Mouse (Mus musculus) intestine, embryonic 15.5 days (tissue): Measurements from ENCODE around the gene Gpr137b. TPM values are rescaled to one million over a fixed set of nuclear protein-coding genes. Genes with fewer than 3 reads are reported as not detected.
"Not testable (repeated sequence)": the region's sequence is repeated elsewhere in the genome, so short reads cannot be mapped to it uniquely, and the experiment has no call there.

ENCODE experiments used
- ATAC-seq: fragments of 200-750 bp; cut with Nextera tagmentation; 2 replicates; pipeline ENCODE4 v1.8.0; 2017; ENCODE audit warnings: moderate TSS enrichment, moderate library complexity
- H3K27ac ChIP-seq: fragments of 300-500 bp; sonication (generic); 2 replicates; pipeline ENCODE4 v1.5.1; 2015; ENCODE audit warnings: mild to moderate bottlenecking, inconsistent platforms
- H3K27me3 ChIP-seq: fragments of 300-500 bp; sonication (generic); replicated peaks from 2 replicates; pipeline ENCODE4 v1.6.1; 2015; ENCODE audit warnings: inconsistent platforms
- H3K36me3 ChIP-seq: fragments of 300-500 bp; sonication (generic); 2 replicates; pipeline ENCODE4 v1.6.1; 2015; ENCODE audit warnings: inconsistent platforms
- H3K4me1 ChIP-seq: fragments of 300-500 bp; sonication (generic); replicated peaks from 2 replicates; pipeline ENCODE4 v1.6.1; 2015; ENCODE audit warnings: inconsistent platforms
- H3K4me2 ChIP-seq: fragments of 300-500 bp; sonication (generic); replicated peaks from 2 replicates; pipeline ENCODE4 v1.6.1; 2015; ENCODE audit warnings: mild to moderate bottlenecking, inconsistent platforms
- H3K4me3 ChIP-seq: fragments of 300-500 bp; sonication (generic); replicated peaks from 2 replicates; pipeline ENCODE4 v1.5.1; 2015; ENCODE audit warnings: inconsistent platforms
- H3K9ac ChIP-seq: fragments of 300-500 bp; sonication (generic); 2 replicates; pipeline ENCODE4 v1.6.1; 2015; ENCODE audit warnings: inconsistent platforms
- H3K9me3 ChIP-seq: fragments of 300-500 bp; sonication (generic); 2 replicates; pipeline ENCODE4 v1.6.1; 2016; ENCODE audit warnings: inconsistent platforms
- WGBS: fragments of 180-500 bp; shearing (Covaris S2); methylation state at CpG from one replicate; pipeline ENCODE4 v1.1.7; 2015; 5-methylcytosine and 5-hydroxymethylcytosine counted together
- polyA plus RNA-seq: library from polyadenylated mRNA; unstranded; fragments of >200 nt; fragmentation: Nextera tagmentation; extraction: Ambion mirVana; gene quantifications from 2 replicates; pipeline ENCODE4 v1.2.1, GENCODE M21; 2015

Gpr137b gene
- polyA plus RNA-seq, 1 experiment from 2014 or later: 6.0 TPM

DNA sequence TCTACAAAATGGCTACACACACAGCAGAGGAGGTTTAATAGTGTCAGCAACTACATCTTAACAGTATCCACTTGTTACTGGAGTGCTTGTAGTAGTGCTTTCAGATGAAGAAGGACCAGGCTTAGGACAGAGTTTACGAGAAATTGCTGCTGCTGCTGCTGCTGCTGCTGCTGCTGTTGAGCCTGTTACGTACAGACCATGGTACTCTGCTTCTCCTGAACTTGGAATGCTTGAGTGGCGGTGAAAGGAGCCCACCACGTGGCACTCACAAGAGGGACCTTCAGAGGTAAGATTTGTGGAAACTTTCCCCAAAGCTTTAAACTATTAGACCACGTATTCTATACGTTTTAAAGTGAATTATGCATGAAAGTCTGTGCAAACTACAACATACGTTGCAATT, 35.2 kb downstream of the Gpr137b start:
- H3K9ac ChIP-seq, H3K4me3 ChIP-seq, H3K27ac ChIP-seq, H3K27me3 ChIP-seq, ATAC-seq, H3K9me3 ChIP-seq, H3K4me1 ChIP-seq, H3K36me3 ChIP-seq, H3K4me2 ChIP-seq: not testable (repeated sequence)
- 85% methylated on average over 7 of the region's 7 CpGs for WGBS

GRCm38 (mm10) chr13:13358097-13358496, 35.7 kb downstream of the Gpr137b start:
- not testable (repeated sequence) for H3K27ac ChIP-seq, H3K4me3 ChIP-seq, H3K9me3 ChIP-seq, H3K27me3 ChIP-seq, ATAC-seq, H3K36me3 ChIP-seq, H3K9ac ChIP-seq, H3K4me2 ChIP-seq, H3K4me1 ChIP-seq
- 82% methylated on average over 8 of the region's 8 CpGs for WGBS

GRCm38 (mm10) chr13:13352113-13352512, 41.7 kb downstream of the Gpr137b start:
- not testable (repeated sequence) for ATAC-seq, H3K4me2 ChIP-seq, H3K36me3 ChIP-seq, H3K9me3 ChIP-seq, H3K4me1 ChIP-seq, H3K27ac ChIP-seq, H3K4me3 ChIP-seq, H3K9ac ChIP-seq, H3K27me3 ChIP-seq
- 55% methylated on average over 4 of the region's 4 CpGs for WGBS

DNA sequence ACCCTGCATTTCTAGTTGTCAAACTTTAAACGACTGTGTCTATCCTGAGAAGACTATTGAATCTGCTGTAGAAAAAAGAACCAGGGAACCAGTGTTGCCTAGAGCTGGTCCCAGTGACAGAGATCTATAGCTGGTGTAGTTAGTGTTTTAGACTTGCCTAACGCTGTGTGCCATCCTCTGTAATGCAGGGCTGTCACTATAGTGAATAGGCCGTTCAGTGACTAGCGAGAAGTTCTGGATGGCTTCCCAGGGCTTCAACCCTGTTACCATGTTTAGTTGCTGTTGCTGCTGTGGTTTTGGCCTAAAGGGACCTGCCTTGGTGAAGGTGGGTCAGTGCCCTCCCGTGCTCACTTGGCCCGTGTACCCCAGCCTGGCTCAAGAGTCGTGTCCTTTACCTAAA, 43.1 kb downstream of the Gpr137b start:
- H3K36me3 ChIP-seq, H3K27ac ChIP-seq, H3K9me3 ChIP-seq, H3K4me3 ChIP-seq, H3K4me1 ChIP-seq, H3K4me2 ChIP-seq, H3K9ac ChIP-seq, ATAC-seq, H3K27me3 ChIP-seq: not testable (repeated sequence)
- WGBS: 82% methylated on average over 7 of the region's 7 CpGs

GRCm38 (mm10) chr13:13349288-13349687, 44.5 kb downstream of the Gpr137b start:
- Histone ChIP-seq H3K27me3 (no peaks in the 10 kb centered on the region), H3K9me3 (no peaks in the 10 kb centered on the region), H3K27ac (no peak overlapping the region), H3K36me3 (no peaks in the 10 kb centered on the region), H3K4me3 (no peak overlapping the region), H3K9ac (no peak overlapping the region), H3K4me1 (no peaks in the 10 kb centered on the region), H3K4me2 (no peak overlapping the region)
- WGBS: 72% methylated on average over 4 of the region's 4 CpGs
- ATAC-seq: no peak

- not testable (repeated sequence) for H3K36me3 ChIP-seq, H3K27ac ChIP-seq, H3K27me3 ChIP-seq, H3K4me1 ChIP-seq, H3K4me2 ChIP-seq, H3K4me3 ChIP-seq, H3K9me3 ChIP-seq, ATAC-seq, H3K9ac ChIP-seq
- WGBS: 27% methylated on average over 12 of the region's 12 CpGs
These were observed 46.0 kb downstream of the Gpr137b start for GRCm38 (mm10) chr13:13347634-13348412.

DNA sequence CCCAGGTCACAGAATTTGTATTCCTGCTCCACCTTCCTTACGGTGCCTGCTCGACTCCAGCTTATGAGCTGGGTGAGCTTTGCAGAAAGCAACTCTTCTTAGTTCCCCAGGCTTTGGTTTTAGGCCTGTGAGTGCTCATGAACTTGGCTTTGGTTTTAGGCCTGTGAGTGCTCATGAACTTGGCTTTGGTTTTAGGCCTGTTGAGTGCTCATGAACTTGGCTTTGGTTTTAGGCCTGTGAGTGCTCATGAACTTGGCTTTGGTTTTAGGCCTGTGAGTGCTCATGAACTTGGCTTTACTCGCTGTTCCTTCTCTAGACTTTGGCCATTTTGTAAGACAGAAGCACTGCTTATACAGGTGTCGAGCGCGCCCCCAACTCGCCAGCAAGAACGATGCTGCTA, 56.5 kb downstream of the Gpr137b start:
- H3K9ac ChIP-seq, H3K27ac ChIP-seq, H3K27me3 ChIP-seq, ATAC-seq, H3K4me1 ChIP-seq, H3K4me3 ChIP-seq, H3K4me2 ChIP-seq, H3K36me3 ChIP-seq, H3K9me3 ChIP-seq: not testable (repeated sequence)
- 90% methylated on average over 8 of the region's 8 CpGs for WGBS

DNA sequence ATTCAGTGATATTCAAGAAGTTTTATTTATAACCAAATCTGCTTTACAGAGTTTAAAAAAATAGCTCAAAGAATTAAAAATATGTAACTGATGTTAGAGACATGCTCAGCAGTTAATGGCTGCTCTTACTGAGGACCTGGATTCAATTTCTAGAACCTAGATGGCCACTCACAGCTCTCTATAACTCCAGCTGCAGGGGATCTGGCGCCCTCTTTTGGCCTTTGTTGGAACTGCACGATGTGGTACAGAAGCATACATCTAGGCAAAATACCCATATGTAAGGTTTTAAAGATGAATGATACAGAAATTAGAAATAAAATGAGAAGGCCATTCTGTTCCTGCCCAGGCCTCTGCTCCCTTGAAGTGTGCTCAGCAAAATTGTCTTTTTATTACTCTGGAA, 64.9 kb downstream of the Gpr137b start:
- no peak overlapping the region for H3K9ac ChIP-seq
- 1% methylated on average over 2 of the region's 2 CpGs for WGBS
- no peaks in the 10 kb centered on the region for H3K27me3 ChIP-seq
- no peak overlapping the region for H3K4me3 ChIP-seq
- H3K27ac ChIP-seq: no peak overlapping the region
- H3K4me1 ChIP-seq: no peaks in the 10 kb centered on the region
- ATAC-seq: no peak
- no peaks in the 10 kb centered on the region for H3K9me3 ChIP-seq
- H3K36me3 ChIP-seq: no peaks in the 10 kb centered on the region
- H3K4me2 ChIP-seq: no peak overlapping the region

Other genes with a start within 250 kb of the Gpr137b start
- gene Prl2c5, start 211.3 kb downstream of the Gpr137b start, polyA plus RNA-seq: not detected in 2 replicates
- 66.5 and 69.6 TPM in 2 replicates for gene Nid1, start 43.5 kb upstream of the Gpr137b start, polyA plus RNA-seq
- gene Lyst, start 196.4 kb upstream of the Gpr137b start, polyA plus RNA-seq: 2.8 TPM in 2 replicates